Mouse (Mus musculus) MEL (cell line): Measurements from ENCODE around the gene Rnf24. TPM values are rescaled to one million over a fixed set of nuclear protein-coding genes. Genes with fewer than 3 reads are reported as not detected.
A peak's percentile ranks its signal among the peaks of the same experiment; 100 is the strongest.

Source experiments
- DNase-seq: peaks from one replicate; pipeline ENCODE4 v3.0.0; 2011; ENCODE audit warnings: low read depth, low spot score
- H3K27ac ChIP-seq: 2 replicates; pipeline ENCODE4 v1.5.1; 2012; ENCODE audit warnings: low read depth, mild to moderate bottlenecking, control low read depth, low read length, moderate library complexity; ENCODE audit not compliant: control insufficient read depth
- H3K27me3 ChIP-seq, 2 experiments: fragments of 150-350 bp in 1 of 2; sonication (generic) in 1 of 2; 2 replicates each; pipeline ENCODE4 v1.6.1; 2012; ENCODE audit warnings: low read length in 2 of 2, mild to moderate bottlenecking in 2 of 2, improper control_type of control experiment in 1 of 2, moderate library complexity in 1 of 2; ENCODE audit not compliant: insufficient read depth in 2 of 2, control insufficient read depth in 1 of 2
- H3K36me3 ChIP-seq, 2 experiments: 2 replicates each; pipeline ENCODE4 v1.6.1; 2012 to 2014; ENCODE audit warnings: low read length in 2 of 2, improper control_type of control experiment in 1 of 2, inconsistent platforms in 1 of 2, mild to moderate bottlenecking in 1 of 2; ENCODE audit not compliant: insufficient read depth in 2 of 2, control insufficient read depth in 1 of 2
- H3K4me1 ChIP-seq, 2 experiments: fragments of 150-350 bp in 1 of 2; sonication (generic) in 1 of 2; 2 replicates each; pipeline ENCODE4 v1.6.1; 2012; ENCODE audit warnings: low read length in 2 of 2, improper control_type of control experiment in 1 of 2, mild to moderate bottlenecking in 1 of 2; ENCODE audit not compliant: insufficient read depth in 2 of 2, control insufficient read depth in 1 of 2
- H3K4me3 ChIP-seq, 2 experiments: fragments of 150-350 bp in 1 of 2; sonication (generic) in 1 of 2; 2 replicates each; pipeline ENCODE4 v1.5.1; 2012; ENCODE audit warnings: low read depth in 2 of 2, low read length in 2 of 2, mild to moderate bottlenecking in 2 of 2, moderate library complexity in 2 of 2, control low read depth in 1 of 2, improper control_type of control experiment in 1 of 2; ENCODE audit not compliant: control insufficient read depth in 1 of 2, insufficient read depth in 1 of 2
- H3K79me2 ChIP-seq: 2 replicates; pipeline ENCODE4 v1.6.1; 2012; ENCODE audit warnings: mild to moderate bottlenecking, low read length, moderate library complexity; ENCODE audit not compliant: control insufficient read depth, poor library complexity, insufficient read depth
- H3K9ac ChIP-seq: 2 replicates; pipeline ENCODE4 v1.6.1; 2012; ENCODE audit warnings: low read depth, mild to moderate bottlenecking, control low read depth, low read length, moderate library complexity; ENCODE audit not compliant: control insufficient read depth, poor library complexity, severe bottlenecking
- H3K9me3 ChIP-seq: fragments of 150-350 bp; sonication (generic); replicated peaks from 2 replicates; pipeline ENCODE4 v1.6.1; 2012; ENCODE audit warnings: mild to moderate bottlenecking, low read length, improper control_type of control experiment, moderate library complexity; ENCODE audit not compliant: insufficient read depth
- CHD1 ChIP-seq: IDR thresholded peaks from 2 replicates; pipeline ENCODE4 v1.6.1; 2012; ENCODE audit warnings: low read depth, mild to moderate bottlenecking, inconsistent platforms, low read length, improper control_type of control experiment
- CTCF ChIP-seq, 3 experiments: IDR thresholded peaks in 2 of 3; conservative IDR thresholded peaks in 1 of 3; 2 replicates each; pipeline ENCODE4 v1.5.1; 2011 to 2012; ENCODE audit warnings: low read length in 3 of 3, low read depth in 2 of 3, mild to moderate bottlenecking in 2 of 3, improper control_type of control experiment in 1 of 3, inconsistent platforms in 1 of 3, mixed read lengths in 1 of 3, moderate library complexity in 1 of 3; ENCODE audit not compliant: control insufficient read depth in 1 of 3, insufficient read depth in 1 of 3, poor library complexity in 1 of 3, severe bottlenecking in 1 of 3
- E2F4 ChIP-seq: IDR thresholded peaks from 2 replicates; pipeline ENCODE4 v1.6.1; 2011; ENCODE audit warnings: low read depth, low read length, improper control_type of control experiment, borderline replicate concordance
- ELF1 ChIP-seq: IDR thresholded peaks from 2 replicates; pipeline ENCODE4 v1.6.1; 2014; ENCODE audit warnings: low read depth, mild to moderate bottlenecking, inconsistent platforms, low read length, improper control_type of control experiment, moderate library complexity
- EP300 ChIP-seq, 2 experiments: IDR thresholded peaks; 2 replicates each; pipeline ENCODE4 v1.6.1; 2011; ENCODE audit warnings: improper control_type of control experiment in 2 of 2, low read length in 2 of 2, low read depth in 1 of 2, mild to moderate bottlenecking in 1 of 2
- ETS1 ChIP-seq: IDR thresholded peaks from 2 replicates; pipeline ENCODE4 v1.6.1; 2012; ENCODE audit warnings: low read depth, mild to moderate bottlenecking, inconsistent platforms, low read length, improper control_type of control experiment, moderate library complexity
- GATA1 ChIP-seq: IDR thresholded peaks from 2 replicates; pipeline ENCODE4 v1.6.1; 2011; ENCODE audit warnings: low read depth, low read length, improper control_type of control experiment
- HCFC1 ChIP-seq: IDR thresholded peaks from 2 replicates; pipeline ENCODE4 v1.6.1; 2012; ENCODE audit warnings: low read depth, mild to moderate bottlenecking, inconsistent platforms, low read length, improper control_type of control experiment, moderate library complexity
- JUND ChIP-seq: IDR thresholded peaks from 2 replicates; pipeline ENCODE4 v1.6.1; 2011; ENCODE audit warnings: low read depth, mild to moderate bottlenecking, improper control_type of control experiment, low read length
- KAT2A ChIP-seq: conservative IDR thresholded peaks from 2 replicates; pipeline ENCODE4 v1.6.1; 2012; ENCODE audit warnings: low read depth, low read length, improper control_type of control experiment, inconsistent platforms
- MAZ ChIP-seq: IDR thresholded peaks from 2 replicates; pipeline ENCODE4 v1.6.1; 2012; ENCODE audit warnings: low read depth, mild to moderate bottlenecking, inconsistent platforms, low read length, improper control_type of control experiment
- MXI1 ChIP-seq: IDR thresholded peaks from 2 replicates; pipeline ENCODE4 v1.6.1; 2011; ENCODE audit warnings: mild to moderate bottlenecking, low read depth, low read length, improper control_type of control experiment
- MYB ChIP-seq: IDR thresholded peaks from 2 replicates; pipeline ENCODE4 v1.6.1; 2011; ENCODE audit warnings: mild to moderate bottlenecking, low read depth, low read length, improper control_type of control experiment
- MYC ChIP-seq: IDR thresholded peaks from 2 replicates; pipeline ENCODE4 v1.6.1; 2011; ENCODE audit warnings: low read depth, mild to moderate bottlenecking, low read length, improper control_type of control experiment, moderate library complexity
- NELFE ChIP-seq: IDR thresholded peaks from 2 replicates; pipeline ENCODE4 v1.6.1; 2011; ENCODE audit warnings: low read depth, low read length, improper control_type of control experiment
- NRF1 ChIP-seq: IDR thresholded peaks from 2 replicates; pipeline ENCODE4 v1.6.1; 2014; ENCODE audit warnings: low read depth, mild to moderate bottlenecking, inconsistent platforms, low read length, improper control_type of control experiment, moderate library complexity; ENCODE audit not compliant: poor library complexity, insufficient read depth, severe bottlenecking
- POLR2AphosphoS5 ChIP-seq: IDR thresholded peaks from 2 replicates; pipeline ENCODE4 v1.6.1; 2012; ENCODE audit warnings: low read depth, borderline replicate concordance, mild to moderate bottlenecking, inconsistent platforms, low read length, moderate library complexity, mixed read lengths
- RAD21 ChIP-seq: IDR thresholded peaks from 2 replicates; pipeline ENCODE4 v1.6.1; 2011; ENCODE audit warnings: mild to moderate bottlenecking, low read depth, low read length, improper control_type of control experiment
- RCOR1 ChIP-seq: IDR thresholded peaks from 2 replicates; pipeline ENCODE4 v1.6.1; 2012; ENCODE audit warnings: low read depth, mild to moderate bottlenecking, inconsistent platforms, low read length, improper control_type of control experiment
- SIN3A ChIP-seq: IDR thresholded peaks from 2 replicates; pipeline ENCODE4 v1.6.1; 2012; ENCODE audit warnings: low read length, improper control_type of control experiment, inconsistent platforms
- SMC3 ChIP-seq: IDR thresholded peaks from 2 replicates; pipeline ENCODE4 v1.6.1; 2011; ENCODE audit warnings: low read depth, low read length, improper control_type of control experiment
- TAL1 ChIP-seq: IDR thresholded peaks from 2 replicates; pipeline ENCODE4 v1.6.1; 2012; ENCODE audit warnings: mild to moderate bottlenecking, inconsistent platforms, low read length, moderate library complexity, mixed read lengths
- TBP ChIP-seq: IDR thresholded peaks from 2 replicates; pipeline ENCODE4 v1.8.0; 2011; ENCODE audit warnings: low read depth, low read length, improper control_type of control experiment
- USF2 ChIP-seq, 2 experiments: IDR thresholded peaks; 2 replicates each; pipeline ENCODE4 v1.6.1; 2011 to 2012; ENCODE audit warnings: improper control_type of control experiment in 2 of 2, low read length in 2 of 2, borderline replicate concordance in 1 of 2, inconsistent platforms in 1 of 2, low read depth in 1 of 2, mild to moderate bottlenecking in 1 of 2; ENCODE audit not compliant: insufficient read depth in 1 of 2
- ZC3H11A ChIP-seq: IDR thresholded peaks from 2 replicates; pipeline ENCODE4 v1.6.1; 2012; ENCODE audit warnings: low read depth, mild to moderate bottlenecking, inconsistent platforms, low read length, improper control_type of control experiment
- ZKSCAN1 ChIP-seq: IDR thresholded peaks from 2 replicates; pipeline ENCODE4 v1.6.1; 2012; ENCODE audit warnings: low read depth, mild to moderate bottlenecking, inconsistent platforms, low read length, improper control_type of control experiment, moderate library complexity
- polyA plus RNA-seq, 2 experiments: library from polyadenylated mRNA; stranded (reverse) in 1 of 2; unstranded in 1 of 2; fragments of >175 nt in 1 of 2; fragments of >200 nt in 1 of 2; gene quantifications; 2 replicates each; pipeline versions ENCODE4 v1.2.1 to v1.2.4; 2012; ENCODE audit warnings: low replicate concordance in 2 of 2, low read depth in 1 of 2; ENCODE audit not compliant: insufficient read length in 2 of 2, insufficient read depth in 1 of 2, missing spikeins in 1 of 2
- total RNA-seq: library from RNA; depleted of rRNA; stranded (reverse); fragments of 300-350 nt; gene quantifications from 2 replicates; pipeline ENCODE4 v1.2.3, GENCODE M21; 2012

Gene Rnf24
- total and polyA plus RNA-seq, 3 experiments, result 0.73 to 2.9 TPM; not detected in 1

- Histone ChIP-seq H3K27ac (no peak overlapping the region), H3K27me3 (no peaks in the 10 kb centered on the region), H3K79me2 (no peaks in the 10 kb centered on the region), H3K9me3 (no peaks in the 10 kb centered on the region), H3K9ac (no peak overlapping the region), H3K4me1 (no peaks in the 10 kb centered on the region), H3K4me3 (no peak overlapping the region), H3K36me3 (peaks cover 0 to 20% of the 10 kb centered on the region in 2 experiments; a peak in 2 of 4 replicates)
- no peak for DNase-seq
- no peak for TF ChIP-seq KAT2A
- TF ChIP-seq TAL1, result no peak
- TF ChIP-seq GATA1, result no peak
- no peak for TF ChIP-seq USF2 (IDR thresholded peaks at IDR 0.05; ENCODE audit: borderline replicate concordance in 1 of 2, insufficient read depth in 1 of 2, low read depth in 1 of 2, low read length in 2 of 2)
- TF ChIP-seq NELFE, result no peak
- TF ChIP-seq SIN3A, result no peak
- no peak for TF ChIP-seq ETS1
- TF ChIP-seq MYB, result no peak
- no peak for TF ChIP-seq EP300 (IDR thresholded peaks at IDR 0.05; ENCODE audit: low read depth in 1 of 2, low read length in 2 of 2)
- TF ChIP-seq ELF1, result no peak
- TF ChIP-seq CTCF (IDR thresholded peaks at IDR 0.05 in 2 of 3, conservative IDR thresholded peaks at IDR 0.05 in 1 of 3; ENCODE audit: control insufficient read depth in 1 of 3, insufficient read depth in 1 of 3, low read depth in 2 of 3, low read length in 3 of 3, poor library complexity in 1 of 3, severe bottlenecking in 1 of 3), result no peak
- TF ChIP-seq ZKSCAN1, result no peak
- no peak for TF ChIP-seq MAZ
Measured at GRCm38 (mm10) chr2:131290669-131291068, 62.0 kb downstream of the Rnf24 start.

GRCm38 (mm10) chr2:131286276-131286675, 66.4 kb downstream of the Rnf24 start:
- Histone ChIP-seq H3K79me2 (no peaks in the 10 kb centered on the region), H3K36me3 (peaks cover 0 to 22% of the 10 kb centered on the region in 2 experiments; a peak in 2 of 4 replicates), H3K9ac (no peak overlapping the region)

GRCm38 (mm10) chr2:131281596-131281995, 71.1 kb downstream of the Rnf24 start:
- Histone ChIP-seq H3K79me2 (no peaks in the 10 kb centered on the region), H3K9ac (no peak overlapping the region), H3K27ac (no peak overlapping the region), H3K9me3 (no peaks in the 10 kb centered on the region), H3K4me1 (no peaks in the 10 kb centered on the region), H3K27me3 (no peaks in the 10 kb centered on the region), H3K4me3 (no peak overlapping the region), H3K36me3 (peaks cover 2 to 48% of the 10 kb centered on the region in 2 experiments)
- DNase-seq, result no peak
- TF ChIP-seq NELFE, result no peak
- TF ChIP-seq KAT2A, result no peak
- TF ChIP-seq ZC3H11A, result no peak
- no peak for TF ChIP-seq HCFC1
- no peak for TF ChIP-seq SIN3A
- no peak for TF ChIP-seq POLR2AphosphoS5
- TF ChIP-seq E2F4, result no peak
- no peak for TF ChIP-seq CHD1
- no peak for TF ChIP-seq MAZ
- no peak for TF ChIP-seq MYC
- no peak for TF ChIP-seq MXI1
- no peak for TF ChIP-seq MYB
- no peak for TF ChIP-seq ETS1
- TF ChIP-seq RCOR1, result no peak
- TF ChIP-seq RAD21, result no peak
- no peak for TF ChIP-seq NRF1

More at GRCm38 (mm10) chr2:131286276-131286675, 66.4 kb downstream of the Rnf24 start:
- no peaks in the 10 kb centered on the region for H3K4me1 ChIP-seq
- DNase-seq, result no peak
- no peak overlapping the region for H3K27ac ChIP-seq
- no peak for TF ChIP-seq JUND
- TF ChIP-seq SIN3A, result no peak
- no peak for TF ChIP-seq MYB
- peak in 1 of 3 experiments; percentile 32; a peak in 1 of 6 replicates for TF ChIP-seq CTCF (IDR thresholded peaks at IDR 0.05 in 2 of 3, conservative IDR thresholded peaks at IDR 0.05 in 1 of 3; ENCODE audit: control insufficient read depth in 1 of 3, insufficient read depth in 1 of 3, low read depth in 2 of 3, low read length in 3 of 3, poor library complexity in 1 of 3, severe bottlenecking in 1 of 3)
- TF ChIP-seq RAD21, result peak; percentile 12
- TF ChIP-seq TBP, result no peak
- peak; percentile 41 for TF ChIP-seq SMC3
- H3K27me3 ChIP-seq, result no peaks in the 10 kb centered on the region
- no peaks in the 10 kb centered on the region for H3K9me3 ChIP-seq
- no peak overlapping the region for H3K4me3 ChIP-seq
